Mouse (Mus musculus) c-Kit-positive CD71-negative TER-119-negative erythroid progenitor cells, embryonic 14.5 days (primary cell): ENCODE data around the gene Ifna5.
"Not testable (repeated sequence)": the region's sequence is repeated elsewhere in the genome, so short reads cannot be mapped to it uniquely, and the experiment has no call there.

Experiments used
- DNase-seq: peaks from one replicate; pipeline ENCODE4 v3.0.0-alpha.2; 2013; ENCODE audit warnings: low read depth

Gene Ifna5

DNA sequence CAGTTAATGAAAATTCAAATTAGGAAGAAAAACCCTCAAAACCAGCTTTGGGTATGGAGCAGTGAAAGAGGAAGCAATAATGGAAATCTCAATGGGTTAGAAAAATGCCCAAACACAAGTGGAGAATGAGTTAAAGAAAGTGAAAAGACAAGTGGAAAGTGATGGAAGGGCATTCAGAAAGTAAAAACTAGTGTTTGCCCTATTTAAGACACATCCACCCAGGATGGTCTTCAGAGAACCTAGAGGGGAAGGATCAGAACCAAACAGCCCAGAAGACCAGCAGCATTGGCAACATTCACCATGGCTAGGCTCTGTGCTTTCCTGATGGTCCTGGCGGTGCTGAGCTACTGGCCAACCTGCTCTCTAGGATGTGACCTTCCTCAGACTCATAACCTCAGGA, at the start of gene Ifna5:
Gene Ifna5 (plus strand): TSS at position 301 of the 400 bp plus-strand sequence.
- DNase-seq = not testable (repeated sequence)

DNA sequence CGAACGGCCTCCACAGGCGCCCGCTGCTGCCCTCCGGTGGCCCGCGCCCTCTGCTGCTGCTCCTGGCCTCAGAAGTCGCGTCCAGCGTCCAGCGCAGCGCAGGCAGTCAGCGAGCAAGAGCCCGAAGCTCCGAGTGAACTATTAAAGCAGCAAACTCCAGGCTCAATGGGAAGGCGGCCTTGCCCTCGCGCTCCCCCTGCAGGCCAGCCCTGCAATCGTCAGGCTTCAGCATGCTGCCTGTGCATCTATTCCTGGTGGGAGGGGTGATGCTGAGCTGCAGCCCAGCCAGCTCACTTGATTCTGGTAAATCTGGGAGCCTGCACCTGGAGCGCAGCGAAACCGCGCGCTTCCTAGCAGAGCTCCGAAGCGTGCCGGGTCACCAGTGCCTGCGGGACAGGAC, 46.9 kb upstream of the Ifna5 start, which contains the start of gene Gm13277:
Gene Gm13277 (plus strand): TSS at position 231 of the 400 bp plus-strand sequence.
- DNase-seq = not testable (repeated sequence)

DNA sequence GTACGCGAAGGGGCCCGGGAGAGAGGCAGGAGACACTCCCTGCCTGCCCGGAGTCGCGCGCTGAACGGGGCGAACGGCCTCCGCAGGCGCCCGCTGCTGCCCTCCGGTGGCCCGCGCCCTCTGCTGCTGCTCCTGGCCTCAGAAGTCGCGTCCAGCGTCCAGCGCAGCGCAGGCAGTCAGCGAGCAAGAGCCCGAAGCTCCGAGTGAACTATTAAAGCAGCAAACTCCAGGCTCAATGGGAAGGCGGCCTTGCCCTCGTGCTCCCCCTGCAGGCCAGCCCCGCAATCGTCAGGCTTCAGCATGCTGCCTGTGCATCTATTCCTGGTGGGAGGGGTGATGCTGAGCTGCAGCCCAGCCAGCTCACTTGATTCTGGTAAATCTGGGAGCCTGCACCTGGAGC, 44.1 kb upstream of the Ifna5 start, which contains the start of gene Gm13278:
Gene Gm13278 (plus strand): TSS at position 301 of the 400 bp plus-strand sequence.
- not testable (repeated sequence) for DNase-seq

DNA sequence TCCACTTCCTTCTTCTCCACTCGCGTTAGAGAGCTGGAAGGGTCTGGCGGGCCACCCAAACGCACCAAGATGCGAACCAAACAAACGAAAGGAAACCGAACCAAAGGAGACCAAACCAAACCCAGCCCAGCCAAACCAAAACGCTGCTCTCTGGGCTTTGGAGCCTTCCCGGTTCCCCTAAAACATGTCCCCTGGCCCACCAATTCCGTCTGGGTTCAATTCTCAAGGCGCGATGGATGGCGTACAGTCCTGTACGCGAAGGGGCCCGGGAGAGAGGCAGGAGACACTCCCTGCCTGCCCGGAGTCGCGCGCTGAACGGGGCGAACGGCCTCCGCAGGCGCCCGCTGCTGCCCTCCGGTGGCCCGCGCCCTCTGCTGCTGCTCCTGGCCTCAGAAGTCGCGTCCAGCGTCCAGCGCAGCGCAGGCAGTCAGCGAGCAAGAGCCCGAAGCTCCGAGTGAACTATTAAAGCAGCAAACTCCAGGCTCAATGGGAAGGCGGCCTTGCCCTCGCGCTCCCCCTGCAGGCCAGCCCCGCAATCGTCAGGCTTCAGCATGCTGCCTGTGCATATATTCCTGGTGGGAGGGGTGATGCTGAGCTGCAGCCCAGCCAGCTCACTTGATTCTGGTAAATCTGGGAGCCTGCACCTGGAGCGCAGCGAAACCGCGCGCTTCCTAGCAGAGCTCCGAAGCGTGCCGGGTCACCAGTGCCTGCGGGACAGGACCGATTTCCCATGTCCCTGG, 41.2 kb upstream of the Ifna5 start, which contains the start of gene Gm13275:
Gene Gm13275 (plus strand): TSS at position 552 of the 740 bp plus-strand sequence.
- not testable (repeated sequence) for DNase-seq

DNA sequence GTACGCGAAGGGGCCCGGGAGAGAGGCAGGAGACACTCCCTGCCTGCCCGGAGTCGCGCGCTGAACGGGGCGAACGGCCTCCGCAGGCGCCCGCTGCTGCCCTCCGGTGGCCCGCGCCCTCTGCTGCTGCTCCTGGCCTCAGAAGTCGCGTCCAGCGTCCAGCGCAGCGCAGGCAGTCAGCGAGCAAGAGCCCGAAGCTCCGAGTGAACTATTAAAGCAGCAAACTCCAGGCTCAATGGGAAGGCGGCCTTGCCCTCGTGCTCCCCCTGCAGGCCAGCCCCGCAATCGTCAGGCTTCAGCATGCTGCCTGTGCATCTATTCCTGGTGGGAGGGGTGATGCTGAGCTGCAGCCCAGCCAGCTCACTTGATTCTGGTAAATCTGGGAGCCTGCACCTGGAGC, 38.2 kb upstream of the Ifna5 start, which contains the start of gene Gm13279:
Gene Gm13279 (plus strand): TSS at position 301 of the 400 bp plus-strand sequence.
- DNase-seq = not testable (repeated sequence)

DNA sequence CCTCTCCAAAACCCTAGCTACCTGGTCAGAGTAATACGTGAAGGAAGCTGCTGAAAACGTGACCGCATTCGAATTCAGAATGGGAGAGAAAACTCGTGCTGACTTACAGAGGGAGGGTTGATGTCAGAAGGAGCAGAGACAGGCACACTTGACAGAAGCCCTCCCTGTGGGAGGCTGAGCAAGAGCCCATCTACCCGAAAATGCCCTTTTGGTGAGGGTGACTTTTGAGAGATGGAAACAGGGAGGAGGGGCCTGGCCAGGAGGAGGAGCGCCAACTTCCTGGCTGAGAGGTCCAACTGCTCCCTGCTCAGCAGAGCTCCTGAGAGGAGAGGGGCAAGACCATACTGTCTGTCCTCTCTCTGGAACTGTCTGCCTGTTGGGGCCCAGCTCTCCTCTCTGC, 36.0 kb upstream of the Ifna5 start, which contains the start of gene Gm13285:
Gene Gm13285 (plus strand): TSS at position 301 of the 400 bp plus-strand sequence.
- DNase-seq = not testable (repeated sequence)

DNA sequence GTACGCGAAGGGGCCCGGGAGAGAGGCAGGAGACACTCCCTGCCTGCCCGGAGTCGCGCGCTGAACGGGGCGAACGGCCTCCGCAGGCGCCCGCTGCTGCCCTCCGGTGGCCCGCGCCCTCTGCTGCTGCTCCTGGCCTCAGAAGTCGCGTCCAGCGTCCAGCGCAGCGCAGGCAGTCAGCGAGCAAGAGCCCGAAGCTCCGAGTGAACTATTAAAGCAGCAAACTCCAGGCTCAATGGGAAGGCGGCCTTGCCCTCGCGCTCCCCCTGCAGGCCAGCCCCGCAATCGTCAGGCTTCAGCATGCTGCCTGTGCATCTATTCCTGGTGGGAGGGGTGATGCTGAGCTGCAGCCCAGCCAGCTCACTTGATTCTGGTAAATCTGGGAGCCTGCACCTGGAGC, 32.4 kb upstream of the Ifna5 start, which contains the start of gene Gm13287:
Gene Gm13287 (plus strand): TSS at position 301 of the 400 bp plus-strand sequence.
- not testable (repeated sequence) for DNase-seq

DNA sequence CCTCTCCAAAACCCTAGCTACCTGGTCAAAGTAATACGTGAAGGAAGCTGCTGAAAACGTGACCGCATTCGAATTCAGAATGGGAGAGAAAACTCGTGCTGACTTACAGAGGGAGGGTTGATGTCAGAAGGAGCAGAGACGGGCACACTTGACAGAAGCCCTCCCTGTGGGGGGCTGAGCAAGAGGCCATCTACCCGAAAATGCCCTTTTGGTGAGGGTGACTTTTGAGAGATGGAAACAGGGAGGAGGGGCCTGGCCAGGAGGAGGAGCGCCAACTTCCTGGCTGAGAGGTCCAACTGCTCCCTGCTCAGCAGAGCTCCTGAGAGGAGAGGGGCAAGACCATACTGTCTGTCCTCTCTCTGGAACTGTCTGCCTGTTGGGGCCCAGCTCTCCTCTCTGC, 30.1 kb upstream of the Ifna5 start, which contains the start of gene Gm13288:
Gene Gm13288 (plus strand): TSS at position 301 of the 400 bp plus-strand sequence.
- not testable (repeated sequence) for DNase-seq

DNA sequence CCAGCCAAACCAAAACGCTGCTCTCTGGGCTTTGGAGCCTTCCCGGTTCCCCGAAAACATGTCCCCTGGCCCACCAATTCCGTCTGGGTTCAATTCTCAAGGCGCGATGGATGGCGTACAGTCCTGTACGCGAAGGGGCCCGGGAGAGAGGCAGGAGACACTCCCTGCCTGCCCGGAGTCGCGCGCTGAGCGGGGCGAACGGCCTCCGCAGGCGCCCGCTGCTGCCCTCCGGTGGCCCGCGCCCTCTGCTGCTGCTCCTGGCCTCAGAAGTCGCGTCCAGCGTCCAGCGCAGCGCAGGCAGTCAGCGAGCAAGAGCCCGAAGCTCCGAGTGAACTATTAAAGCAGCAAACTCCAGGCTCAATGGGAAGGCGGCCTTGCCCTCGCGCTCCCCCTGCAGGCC, 29.6 kb upstream of the Ifna5 start:
- DNase-seq = not testable (repeated sequence)

DNA sequence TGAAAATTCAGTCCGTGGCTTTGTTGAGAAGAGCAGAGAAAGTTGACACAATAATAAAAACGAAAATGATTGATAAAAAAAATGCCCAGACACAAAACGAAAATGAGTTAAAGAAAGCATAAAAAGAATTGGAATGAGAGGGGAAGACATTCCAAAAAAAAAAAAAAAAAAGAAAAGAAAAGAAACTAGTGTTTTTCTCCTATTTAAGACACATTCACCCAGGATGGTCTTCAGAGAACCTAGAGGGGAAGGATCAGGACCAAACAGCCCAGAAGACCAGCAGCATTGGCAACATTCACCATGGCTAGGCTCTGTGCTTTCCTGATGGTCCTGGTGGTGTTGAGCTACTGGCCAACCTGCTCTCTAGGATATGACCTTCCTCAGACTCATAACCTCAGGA, 19.4 kb upstream of the Ifna5 start, which contains the start of gene Ifna7:
Gene Ifna7 (plus strand): TSS at position 301 of the 400 bp plus-strand sequence.
- no peak for DNase-seq

DNA sequence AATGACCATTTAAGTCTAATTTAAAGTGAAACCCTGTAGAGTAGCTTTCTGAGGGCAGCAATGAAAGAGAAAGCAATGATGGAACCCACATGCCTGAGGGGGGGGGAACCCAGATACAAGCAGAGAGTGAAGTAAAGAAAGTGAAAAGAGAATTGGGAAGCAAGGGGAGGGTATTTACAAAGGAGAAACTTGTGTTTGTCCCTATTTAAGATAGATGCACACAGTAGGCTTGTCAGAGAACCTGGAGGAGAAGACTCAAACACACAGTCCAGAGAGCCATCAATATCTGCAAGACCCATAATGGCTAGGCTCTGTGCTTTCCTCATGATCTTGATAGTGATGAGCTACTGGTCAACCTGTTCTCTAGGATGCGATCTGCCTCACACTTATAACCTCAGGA, 15.7 kb upstream of the Ifna5 start, which contains the start of gene Ifna11:
Gene Ifna11 (plus strand): TSS at position 301 of the 400 bp plus-strand sequence.
- no peak for DNase-seq

DNA sequence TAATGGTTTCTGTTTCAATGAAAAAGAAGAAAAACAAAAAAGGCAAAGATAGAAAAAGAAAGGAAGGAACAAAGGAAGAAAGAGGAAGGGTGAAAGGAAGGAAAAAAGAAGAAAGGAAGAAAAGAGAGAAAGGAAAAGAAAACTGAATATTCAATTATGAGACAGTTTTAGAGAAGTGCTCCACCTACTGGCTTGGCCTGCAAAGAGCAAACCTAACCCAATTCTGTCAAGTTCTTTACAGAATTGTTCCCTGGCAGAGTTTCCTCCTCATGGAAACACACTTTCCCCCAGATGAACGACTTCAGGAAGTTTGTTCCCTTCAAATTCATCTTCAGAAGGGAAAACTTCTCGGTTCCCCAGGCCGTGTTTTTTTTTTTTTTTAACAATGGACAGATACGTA, 12.3 kb upstream of the Ifna5 start:
- DNase-seq = no peak

DNA sequence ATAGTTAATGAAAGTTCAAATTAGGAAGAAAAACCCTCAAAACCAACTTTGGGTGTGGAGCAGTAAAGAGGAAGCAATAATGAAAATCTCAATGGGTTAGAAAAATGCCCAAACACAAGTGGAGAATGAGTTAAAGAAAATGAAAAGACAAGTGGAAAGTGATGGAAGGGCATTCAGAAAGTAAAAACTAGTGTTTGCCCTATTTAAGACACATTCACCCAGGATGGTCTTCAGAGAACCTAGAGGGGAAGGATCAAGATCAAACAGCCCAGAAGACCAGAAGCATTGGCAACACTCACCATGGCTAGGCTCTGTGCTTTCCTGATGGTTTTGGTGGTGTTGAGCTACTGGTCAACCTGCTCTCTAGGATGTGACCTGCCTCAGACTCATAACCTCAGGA, 8.2 kb upstream of the Ifna5 start, which contains the start of gene Ifna6:
Gene Ifna6 (plus strand): TSS at position 301 of the 400 bp plus-strand sequence.
- DNase-seq = not testable (repeated sequence)

DNA sequence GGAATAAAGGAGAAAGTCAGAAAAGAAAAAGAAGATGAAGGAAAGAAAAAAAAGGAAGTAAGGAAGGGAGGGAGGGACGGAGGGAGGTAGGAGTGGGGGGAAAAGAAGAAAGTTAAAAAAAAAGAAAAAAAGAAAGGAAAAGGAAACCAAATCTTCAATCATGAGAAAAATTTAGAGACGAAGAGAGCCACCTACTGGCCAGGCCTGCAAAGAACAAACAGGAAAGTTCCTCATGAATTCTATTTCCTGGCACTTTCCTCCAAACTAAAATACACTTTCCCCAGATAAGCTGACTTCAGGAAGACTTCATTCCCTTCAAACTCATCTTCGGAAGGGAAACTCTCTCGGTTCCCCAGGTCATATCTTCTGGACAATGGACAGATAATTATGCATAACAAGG, 4.8 kb upstream of the Ifna5 start:
- DNase-seq = no peak

DNA sequence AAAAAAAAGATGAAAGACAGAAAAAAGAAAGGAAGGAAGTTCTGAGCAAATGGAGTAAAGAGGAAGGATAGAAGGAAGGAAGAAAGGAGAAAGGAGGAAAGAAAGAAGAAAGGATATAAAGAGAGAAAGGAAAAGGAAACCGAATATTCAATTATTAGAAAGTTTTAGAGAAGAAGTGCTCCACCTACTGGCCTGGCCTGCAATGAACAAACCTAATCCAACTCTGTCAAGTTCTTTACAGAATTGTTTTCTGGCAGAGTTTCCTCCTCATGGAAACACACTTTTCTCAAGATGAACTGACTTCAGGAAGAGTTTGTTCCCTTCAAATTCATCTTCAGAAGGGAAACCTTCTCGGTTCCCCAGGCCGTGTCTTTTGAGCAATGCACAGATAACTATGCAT, 3.5 kb downstream of the Ifna5 start:
- no peak for DNase-seq

DNA sequence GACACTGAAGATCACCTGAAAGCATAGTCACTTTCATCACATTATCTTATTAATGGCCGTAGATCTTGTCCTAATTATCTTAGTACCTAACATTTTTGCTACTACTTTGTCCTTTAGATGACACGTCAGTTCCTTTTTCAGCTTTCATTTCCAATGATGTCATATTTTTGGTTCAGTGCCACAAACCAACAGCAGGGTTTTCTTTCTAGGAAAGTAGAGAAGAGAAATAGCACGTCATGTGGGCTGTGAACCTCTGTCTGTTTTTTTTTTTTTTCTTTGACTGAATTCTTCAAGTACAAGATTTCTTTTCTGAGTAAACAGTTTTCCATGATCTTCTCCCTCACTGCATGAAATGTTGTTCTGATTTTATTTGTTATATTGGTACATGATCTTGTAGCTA, 4.7 kb downstream of the Ifna5 start:
- DNase-seq = no peak

DNA sequence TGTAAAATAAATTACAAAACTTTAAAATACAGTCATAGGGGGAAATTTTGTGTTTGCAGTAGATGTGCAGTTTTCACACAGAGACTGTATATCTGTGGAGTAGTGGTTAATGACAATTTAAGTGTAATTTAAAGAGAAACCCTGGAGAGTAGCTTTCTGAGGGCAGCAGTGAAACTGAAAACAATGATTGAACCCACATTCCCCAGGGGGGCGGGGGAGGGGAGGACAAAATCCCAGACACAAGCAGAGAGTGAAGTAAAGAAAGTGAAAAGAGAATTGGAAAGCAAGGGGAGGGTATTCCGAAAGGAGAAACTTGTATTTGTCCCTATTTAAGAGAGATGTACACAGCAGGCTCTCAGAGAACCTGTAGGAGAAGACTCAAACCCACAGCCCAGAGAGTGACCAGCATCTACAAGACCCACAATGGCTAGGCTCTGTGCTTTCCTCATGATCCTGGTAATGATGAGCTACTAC, 6.2 kb downstream of the Ifna5 start, which contains the start of gene Ifna4:
Gene Ifna4 (plus strand): TSS at position 424 of the 474 bp plus-strand sequence.
- no peak for DNase-seq

DNA sequence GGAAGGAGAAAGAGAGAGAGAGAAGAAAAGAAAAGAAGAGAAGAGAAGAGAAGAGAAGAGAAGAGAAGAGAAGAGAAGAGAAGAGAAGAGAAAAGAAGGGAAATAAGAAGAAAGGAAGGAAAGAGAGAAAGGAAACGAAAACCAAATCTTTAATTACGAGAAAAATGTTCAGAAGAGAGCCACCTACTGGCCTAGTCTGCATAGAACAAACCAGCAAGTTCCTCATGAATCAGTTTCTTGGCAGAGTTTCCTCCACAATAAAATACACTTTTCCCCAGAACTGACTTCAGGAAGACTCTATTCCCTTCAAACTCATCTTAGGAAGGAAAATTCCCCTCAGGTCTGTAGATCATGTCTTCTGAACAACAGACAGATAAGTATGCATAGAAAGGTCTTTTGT, 10.0 kb downstream of the Ifna5 start:
- no peak for DNase-seq

DNA sequence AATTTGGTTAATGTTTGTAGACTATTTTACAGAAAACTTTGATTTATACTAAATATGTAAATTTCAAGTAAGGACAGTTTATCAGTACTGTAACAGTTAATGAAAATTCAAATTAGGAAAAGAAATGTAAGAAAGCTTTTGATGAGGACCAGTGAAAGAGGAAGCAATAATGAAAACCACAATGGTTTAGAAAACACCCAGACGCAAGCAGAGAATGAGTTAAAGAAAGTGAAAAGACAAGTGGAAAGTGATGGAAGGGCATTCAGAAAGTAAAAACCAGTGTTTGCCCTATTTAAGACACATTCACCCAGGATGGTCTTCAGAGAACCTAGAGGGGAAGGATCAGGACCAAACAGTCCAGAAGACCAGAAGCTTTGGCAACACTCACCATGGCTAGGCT, 14.4 kb downstream of the Ifna5 start, which contains the start of gene Ifna1:
Gene Ifna1 (plus strand): TSS at position 390 of the 400 bp plus-strand sequence.
- no peak for DNase-seq

DNA sequence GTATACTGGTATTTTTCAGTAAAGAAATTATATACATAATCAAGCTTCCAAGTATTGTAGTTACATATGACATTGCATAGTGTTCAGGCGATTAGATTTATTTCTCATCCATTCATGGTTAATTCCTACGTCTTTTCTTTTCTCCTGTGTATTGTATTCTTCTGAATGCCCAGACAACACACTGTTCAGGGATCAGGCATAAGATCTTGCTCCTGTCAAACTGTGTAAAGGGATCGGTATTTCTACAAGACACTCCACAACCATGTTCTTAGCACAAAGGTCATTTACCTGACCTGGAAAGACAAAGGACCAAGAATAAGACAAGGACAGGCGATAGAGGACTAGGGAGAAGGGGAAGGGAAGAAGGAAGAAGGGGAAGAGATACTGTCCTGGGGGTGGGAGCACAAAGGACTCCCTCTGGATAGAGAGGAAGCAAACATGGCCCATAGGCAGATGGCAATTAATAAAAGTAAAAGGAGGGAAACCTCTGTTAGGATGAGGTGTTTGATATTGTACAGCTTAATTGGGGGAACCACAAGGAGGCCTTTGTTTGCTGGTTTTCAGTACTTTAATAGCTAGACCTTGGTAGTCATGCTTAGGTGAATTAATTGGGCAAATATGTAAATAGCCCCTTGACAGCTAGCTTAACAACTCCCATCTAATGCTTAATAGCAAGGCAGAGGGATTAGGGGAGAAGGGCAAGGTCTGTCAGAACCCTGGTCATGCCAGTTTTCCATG, 15.9 kb downstream of the Ifna5 start:
- no peak for DNase-seq

DNA sequence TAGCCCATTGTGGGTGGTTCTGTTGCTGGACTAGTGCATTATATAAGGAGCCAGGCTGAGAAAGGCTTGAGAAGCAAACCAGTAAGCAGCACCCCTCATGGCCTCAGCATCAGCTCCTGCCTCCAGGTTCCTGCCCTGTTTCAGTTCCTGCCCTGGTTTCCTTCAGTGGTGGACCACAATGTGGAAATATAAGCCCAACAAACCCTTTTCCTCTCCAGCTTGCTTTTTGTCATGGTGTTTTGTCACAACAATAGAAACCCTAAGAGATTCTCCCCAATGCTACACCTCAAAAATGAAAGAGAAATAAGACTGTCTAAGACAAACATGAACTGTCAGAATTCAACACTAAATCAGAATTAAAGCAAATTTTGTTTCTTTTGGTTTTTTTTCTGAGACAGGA, 23.9 kb downstream of the Ifna5 start:
- no peak for DNase-seq

DNA sequence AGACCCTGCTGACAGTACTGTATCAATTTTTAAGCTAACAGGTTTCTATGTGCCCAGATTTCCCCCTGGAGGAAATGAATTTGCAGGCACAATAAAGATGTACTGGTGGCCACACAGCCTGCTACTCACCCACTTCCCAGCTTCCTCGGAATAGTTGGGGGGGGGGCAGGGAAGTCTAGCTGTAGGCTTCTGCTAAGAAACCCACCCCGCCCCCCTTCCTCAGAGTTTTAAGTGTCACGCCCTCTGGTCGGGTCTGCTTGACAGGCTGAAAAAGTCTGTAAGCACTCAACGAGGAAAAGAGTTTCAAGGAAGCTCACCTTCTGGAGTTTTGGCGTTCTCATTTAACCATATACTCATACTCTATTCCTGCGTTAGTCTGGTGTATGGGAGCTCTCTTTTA, 28.0 kb downstream of the Ifna5 start:
- no peak for DNase-seq
